Mouse (Mus musculus) layer of hippocampus, postnatal 25 days (tissue): ENCODE measurements at regions not wholly inside any gene's neighbourhood (a gene's known extent, or its start where the extent isn't known, plus 50 kb on each side); places are given as distances from the start of the nearest gene placed in this dataset.
A peak's percentile ranks its signal among the peaks of the same experiment; 100 is the strongest.
"Not testable (repeated sequence)": the region's sequence is repeated elsewhere in the genome, so short reads cannot be mapped to it uniquely, and the experiment has no call there.

Experiments
- DNase-seq, 2 experiments: peaks; one replicate each; pipeline ENCODE4 v3.0.0; 2022; ENCODE audit warnings: mixed read lengths in 2 of 2, low spot score in 1 of 2; ENCODE audit errors: extremely low spot score in 1 of 2

DNA sequence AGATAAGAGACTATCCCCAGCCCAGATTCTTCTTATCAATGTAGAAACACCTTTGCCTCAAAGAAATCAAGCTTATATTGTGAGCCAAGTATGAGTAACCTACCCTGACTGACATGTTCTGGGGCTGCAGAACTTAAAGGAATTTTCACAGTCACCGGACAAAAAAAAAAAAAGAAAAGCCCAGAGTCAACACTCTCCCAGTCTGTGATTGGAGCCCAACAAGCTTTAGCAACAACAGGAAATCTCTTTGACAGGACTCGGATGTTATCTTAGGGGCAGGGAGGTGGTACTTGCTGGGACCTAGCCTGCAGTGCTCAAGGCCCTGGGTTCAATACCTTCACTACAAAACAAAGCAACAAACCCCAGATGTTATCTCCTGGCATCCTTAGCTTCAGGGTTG lies 114.2 kb downstream of the Nectin1 start:
- no peak for DNase-seq

- DNase-seq = no peak
Measured at GRCm38 (mm10) chr9:43858761-43859160, 115.0 kb downstream of the Nectin1 start.

DNA sequence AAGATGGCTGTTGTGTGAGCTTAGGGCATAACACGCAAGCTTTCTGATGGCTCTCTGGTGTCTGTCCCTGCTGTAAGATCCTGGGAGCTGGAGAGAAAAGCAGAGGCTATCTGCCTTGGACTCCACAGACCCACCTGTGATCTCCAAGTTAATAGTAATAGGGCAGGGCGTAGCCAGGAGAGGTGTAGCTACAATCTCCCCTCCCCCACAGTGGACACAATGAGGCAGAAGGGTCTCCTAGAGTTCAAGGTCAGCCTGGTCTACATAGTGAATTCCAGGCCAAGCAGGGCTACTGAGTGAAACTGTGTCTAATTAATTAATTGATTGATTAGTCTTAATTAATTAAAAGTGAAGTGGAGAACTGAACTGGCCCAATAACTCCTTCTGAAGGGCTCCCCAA lies 116.5 kb downstream of the Nectin1 start:
- no peak for DNase-seq

DNA sequence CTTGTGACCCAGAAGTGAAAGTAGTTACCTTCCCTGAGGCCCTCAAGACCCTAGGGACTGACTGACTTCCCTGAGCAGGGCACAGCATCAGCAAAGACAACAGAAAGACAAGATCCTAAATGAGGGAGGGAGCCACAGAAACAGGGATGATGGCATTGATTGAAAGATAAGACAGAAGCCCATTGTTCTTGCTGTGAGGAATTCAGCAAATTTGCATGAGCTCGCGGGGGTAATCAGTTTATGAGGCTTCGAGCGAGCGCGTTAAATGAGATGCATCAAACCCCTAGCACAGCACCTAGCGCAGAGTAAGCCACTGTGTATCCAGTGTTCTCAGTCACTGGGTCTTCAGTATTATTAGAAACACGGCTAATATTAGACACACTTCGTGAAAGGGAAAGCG lies 117.6 kb downstream of the Nectin1 start:
- DNase-seq = no peak

- not testable (repeated sequence) for DNase-seq
Measured at GRCm38 (mm10) chr9:43862034-43862433, 118.2 kb downstream of the Nectin1 start.

- peak; percentile 19 to 33 for DNase-seq
Measured at GRCm38 (mm10) chr9:43863609-43864397, 120.0 kb downstream of the Nectin1 start.

DNA sequence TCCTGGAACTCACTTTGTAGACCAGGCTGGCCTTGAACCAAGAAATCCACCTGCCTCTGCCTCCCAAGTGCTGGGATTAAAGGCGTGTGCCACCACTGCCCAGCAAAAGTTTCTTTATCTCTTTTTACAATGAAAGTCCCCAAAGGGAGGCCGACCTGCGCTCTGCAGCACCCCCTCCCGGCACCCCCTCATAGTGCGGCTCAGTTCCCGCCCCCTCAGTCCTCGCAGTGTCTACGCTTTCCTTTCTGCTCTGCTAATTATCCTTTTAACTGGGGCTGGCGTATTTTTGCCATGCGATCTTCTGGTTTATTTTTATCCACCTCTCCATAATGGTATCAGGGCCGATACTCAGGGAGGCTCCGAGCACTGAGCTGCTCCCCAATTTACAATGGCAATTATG lies 123.0 kb downstream of the Nectin1 start:
- DNase-seq = peak in 1 of 2 experiments; percentile 24

DNA sequence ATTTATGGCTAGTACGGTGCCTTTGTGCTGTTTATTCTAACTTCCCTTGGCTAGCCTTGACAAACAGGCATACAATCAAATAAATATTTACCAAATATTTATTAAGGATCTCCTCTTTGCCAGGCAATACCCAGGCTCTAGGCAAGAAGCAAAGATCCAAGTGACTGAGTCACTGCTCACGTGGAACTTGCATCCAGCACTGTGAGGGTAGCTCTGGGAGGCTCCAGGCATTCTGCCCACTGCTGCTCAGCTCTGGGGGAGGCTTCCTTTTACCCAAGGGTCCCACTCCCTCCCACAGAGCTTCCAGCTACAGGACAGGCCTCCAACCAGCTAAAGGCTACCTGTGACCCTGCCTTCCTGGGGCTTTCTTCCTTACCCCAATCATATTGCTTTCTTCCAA lies 130.1 kb downstream of the Nectin1 start:
- DNase-seq = no peak

DNA sequence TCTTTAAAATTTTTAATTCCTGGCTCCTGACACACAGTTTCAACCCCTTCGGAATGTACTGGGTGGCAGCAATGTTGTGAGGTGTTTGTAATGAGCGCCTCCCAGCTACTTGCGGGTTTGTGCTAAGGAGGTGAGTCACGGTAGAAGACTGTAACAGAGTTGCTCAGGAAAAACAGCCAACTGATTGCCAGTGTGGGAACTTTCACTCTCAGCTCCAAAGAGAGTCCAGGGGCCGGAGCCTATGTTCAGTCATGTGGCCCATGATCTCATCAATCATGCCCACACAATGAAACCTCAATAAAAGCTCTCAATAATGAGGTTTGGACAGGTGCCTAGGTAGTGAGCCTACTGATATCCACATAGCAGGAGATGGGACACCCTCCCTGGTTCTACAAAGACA lies 130.5 kb downstream of the Nectin1 start:
- DNase-seq = no peak

DNA sequence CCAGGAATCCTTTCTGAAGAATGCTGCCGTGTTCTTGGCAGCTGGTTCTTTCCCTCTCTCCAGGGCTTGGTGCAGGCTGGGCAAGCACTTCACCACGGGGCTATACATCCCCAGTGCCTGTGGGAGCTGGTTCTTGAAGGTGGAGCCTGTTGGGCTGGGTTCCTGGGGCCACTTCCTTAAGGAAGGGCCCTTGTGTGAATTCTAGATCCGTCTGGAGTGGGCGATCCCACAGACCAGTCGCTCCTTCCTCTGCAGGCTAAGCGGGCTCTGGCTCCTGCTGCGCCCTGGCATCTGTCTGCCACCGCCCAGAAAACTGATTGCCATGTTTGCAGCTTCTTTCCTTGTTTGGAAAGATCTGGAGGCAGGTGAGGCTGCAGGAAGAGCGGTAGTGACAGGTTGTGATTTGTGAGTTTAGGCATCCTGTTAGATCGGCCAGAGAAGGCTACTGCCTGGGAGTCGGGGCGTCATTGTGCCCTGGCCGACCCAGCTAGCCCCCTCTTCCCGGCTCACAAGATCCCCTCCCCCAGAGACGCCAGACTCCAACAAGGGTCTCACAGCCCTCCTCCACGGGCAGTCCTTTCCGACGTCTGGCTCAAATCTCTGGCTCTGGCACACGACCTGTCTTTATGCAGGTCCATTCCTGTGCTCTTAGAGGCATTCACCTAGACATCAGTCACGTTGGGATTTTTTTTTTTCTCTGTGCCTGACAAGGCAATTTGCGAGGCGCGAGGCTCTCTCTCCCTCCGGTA lies 135.6 kb downstream of the Nectin1 start:
- no peak for DNase-seq

DNA sequence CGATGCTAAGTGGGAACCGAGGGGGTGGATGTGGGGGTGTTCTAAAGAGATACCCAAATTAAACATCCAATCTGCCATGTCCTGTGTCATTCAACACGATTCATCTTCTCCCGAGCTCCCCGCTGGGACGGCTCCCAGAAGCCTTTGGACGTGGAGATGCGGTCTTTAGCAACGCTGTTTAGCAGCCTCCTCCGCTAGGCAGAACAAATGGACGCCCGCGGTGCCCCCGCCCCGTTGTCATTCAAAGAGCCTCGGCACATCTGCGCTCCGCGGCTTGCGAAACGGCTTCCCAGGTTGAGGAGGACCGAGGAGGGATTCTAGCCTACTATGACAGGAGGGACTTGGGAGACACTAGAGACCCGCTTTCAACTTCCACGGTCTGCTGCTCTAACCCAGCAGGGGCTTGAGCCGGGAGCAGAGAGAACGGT lies 136.2 kb downstream of the Nectin1 start:
- DNase-seq = peak; percentile 55 to 56

DNA sequence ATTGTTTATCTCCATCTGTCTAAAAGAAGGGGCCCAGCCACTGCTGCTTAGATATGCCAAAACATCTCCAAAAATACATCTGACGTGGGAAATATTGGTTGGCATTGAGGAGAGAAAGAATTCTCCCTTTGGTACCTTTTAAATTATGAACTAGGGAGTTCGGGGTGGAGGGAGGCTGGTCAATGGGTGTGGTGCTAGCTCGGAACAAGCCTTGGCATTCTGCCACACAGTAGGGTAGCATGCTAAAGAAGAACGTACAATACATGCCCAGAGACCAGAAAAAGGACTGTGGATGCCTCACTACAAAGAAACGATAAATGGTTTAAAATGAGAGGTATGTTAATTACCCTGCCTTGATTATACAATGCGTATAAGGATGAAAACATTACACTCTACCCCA lies 149.3 kb downstream of the Nectin1 start:
- no peak for DNase-seq

DNA sequence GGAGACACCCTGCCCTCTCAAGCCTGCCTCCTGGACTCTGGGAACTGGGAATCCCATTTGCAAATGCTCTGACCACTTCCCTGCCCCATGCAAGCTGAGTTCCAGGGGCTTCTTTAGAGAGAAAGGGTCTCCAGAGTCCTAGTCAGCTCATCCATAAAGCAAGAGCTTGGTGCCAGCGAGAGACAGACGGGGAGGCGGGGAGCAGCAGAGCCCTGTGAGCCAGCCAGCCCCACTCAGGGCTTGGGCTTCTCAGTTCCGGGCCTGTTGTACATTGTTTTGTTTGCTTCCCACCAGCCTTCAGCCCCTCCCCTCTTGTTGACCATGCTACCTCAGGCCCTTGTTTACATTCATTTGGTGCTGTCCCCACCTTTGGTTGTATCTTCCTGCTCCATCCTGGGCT lies 143.9 kb upstream of the Thy1 start:
- no peak for DNase-seq

DNA sequence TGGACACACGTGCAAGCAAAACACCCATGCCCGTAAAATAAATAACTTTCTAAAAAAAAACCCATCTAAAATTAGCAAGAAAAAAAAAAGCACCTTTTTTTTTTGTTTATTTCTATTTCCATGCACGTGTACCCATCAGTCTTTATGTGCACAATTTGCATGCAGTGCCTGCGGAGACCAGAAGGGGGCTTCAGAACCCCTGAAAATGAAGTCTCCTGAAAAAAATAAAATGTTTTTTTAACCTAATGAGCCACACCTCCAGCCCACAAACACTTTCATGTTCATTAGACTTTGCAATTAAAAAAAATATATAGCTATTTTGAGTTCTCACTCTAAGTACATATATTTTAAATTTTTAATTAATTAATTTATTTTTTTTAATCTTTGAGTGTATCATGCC lies 134.9 kb upstream of the Thy1 start:
- no peak for DNase-seq

- DNase-seq = no peak
Measured at GRCm38 (mm10) chr9:43915015-43915414, 128.2 kb upstream of the Thy1 start.

DNA sequence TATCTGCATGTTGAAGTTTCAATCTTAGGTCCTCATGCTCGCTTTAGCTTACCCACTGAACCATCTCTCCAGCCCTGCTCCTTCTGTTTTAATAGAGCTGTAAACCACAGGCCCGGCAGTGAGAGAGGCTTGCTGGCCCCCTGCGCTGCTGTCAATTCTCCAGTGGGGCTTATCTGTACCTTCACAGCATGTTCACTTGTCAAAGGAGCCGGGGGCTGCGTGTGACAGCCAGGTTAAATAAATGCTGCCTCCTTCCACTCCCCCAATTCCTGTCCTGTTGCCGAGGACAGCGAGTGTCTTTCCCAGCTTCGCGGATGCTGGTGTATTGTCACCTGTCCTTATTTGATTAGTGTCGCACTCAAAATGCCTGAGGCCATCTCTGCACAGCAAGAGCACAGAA lies 125.7 kb upstream of the Thy1 start:
- no peak for DNase-seq

- DNase-seq = no peak
Measured at GRCm38 (mm10) chr9:43919010-43919409, 124.2 kb upstream of the Thy1 start.

DNA sequence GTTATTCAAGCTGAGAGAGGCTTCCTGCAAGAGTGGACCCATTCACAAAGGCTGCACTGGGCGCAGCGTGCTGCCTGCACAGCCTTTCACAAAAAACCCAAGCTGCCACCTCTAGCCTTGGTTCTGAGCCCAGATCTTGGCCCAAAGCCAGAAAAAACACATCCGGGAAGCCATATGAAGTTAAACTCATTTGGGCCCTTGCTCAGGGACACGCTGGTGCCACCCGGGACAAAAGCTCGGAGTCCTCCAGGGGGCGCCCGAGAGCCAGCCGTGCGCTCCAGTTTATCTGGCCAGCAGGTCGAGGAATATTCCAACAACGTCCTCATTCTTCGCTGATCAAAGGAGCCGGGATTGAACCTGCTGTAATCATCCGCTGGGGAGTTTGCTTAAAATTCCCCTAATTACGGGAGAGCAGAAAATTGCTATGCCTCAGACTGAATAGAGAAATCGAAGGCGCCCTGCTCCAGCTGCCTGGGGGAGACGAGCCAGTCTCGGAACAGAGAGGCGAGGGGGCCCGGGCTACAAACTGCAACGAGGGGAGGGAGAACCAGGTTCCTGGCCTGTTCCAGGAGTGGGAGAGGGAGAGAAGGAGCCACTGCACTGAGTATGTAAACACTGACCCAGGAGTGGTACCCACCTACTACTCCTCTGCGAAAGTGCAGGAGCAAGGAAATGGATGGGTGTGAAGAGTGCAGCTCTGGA lies 123.0 kb upstream of the Thy1 start:
- DNase-seq = peak; percentile 80 to 94

DNA sequence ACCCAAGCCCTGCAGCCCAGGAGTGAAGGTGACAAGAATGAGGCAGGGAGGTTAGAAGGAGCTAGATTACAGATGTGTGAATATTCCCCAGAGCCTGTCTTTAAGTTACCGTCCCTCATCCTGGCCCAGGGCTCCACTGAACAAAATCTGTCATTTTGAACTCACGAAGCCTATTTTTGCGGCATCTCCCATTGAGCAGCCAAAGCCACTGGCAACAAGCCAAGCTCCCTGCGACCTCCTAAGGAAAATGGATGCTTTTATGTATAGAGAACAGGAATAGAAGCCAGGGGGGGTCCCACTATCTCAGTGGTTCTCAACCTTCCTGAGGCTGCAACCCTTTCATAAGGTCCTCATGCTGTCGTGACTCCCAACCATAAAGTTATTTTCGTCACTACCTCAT lies 121.0 kb upstream of the Thy1 start:
- no peak for DNase-seq

GRCm38 (mm10) chr9:43923088-43923487 lies 120.1 kb upstream of the Thy1 start:
- no peak for DNase-seq

DNA sequence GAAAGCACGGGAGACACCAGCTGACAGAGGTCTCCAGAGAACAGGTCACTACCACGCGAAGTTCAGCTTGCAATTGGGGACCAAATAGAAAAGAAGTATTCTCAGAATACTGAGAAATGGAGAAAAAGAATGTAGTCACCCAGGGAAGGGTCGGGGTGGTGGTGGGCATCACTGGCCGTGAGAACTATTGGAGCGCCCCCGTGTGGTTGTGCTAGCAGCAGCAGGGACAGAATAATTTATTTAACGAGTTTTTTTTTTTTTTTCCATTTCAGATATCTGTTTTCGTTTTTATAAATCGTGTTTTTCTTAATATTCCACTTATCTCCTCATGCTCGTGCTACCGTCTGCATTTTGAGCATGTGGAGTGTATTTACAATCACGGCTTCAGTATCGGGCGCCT lies 118.4 kb upstream of the Thy1 start:
- DNase-seq = peak in 1 of 2 experiments; percentile 71
